Mouse (Mus musculus): ENCODE measurements at regions not wholly inside any gene's neighbourhood (a gene's known extent, or its start where the extent isn't known, plus 50 kb on each side); places are given as distances from the start of the nearest gene placed in this dataset.
"Not testable (repeated sequence)": the region's sequence is repeated elsewhere in the genome, so short reads cannot be mapped to it uniquely, and the experiment has no call there.

GRCm38 (mm10) chr9:23651300-23651699 is 428.4 kb downstream of the Bmper start:
- intact Hi-C loops (cut with DNase I), result no loop called here
- no peak for DNase-seq (ENCODE audit: low spot score in 2 of 2)

DNA sequence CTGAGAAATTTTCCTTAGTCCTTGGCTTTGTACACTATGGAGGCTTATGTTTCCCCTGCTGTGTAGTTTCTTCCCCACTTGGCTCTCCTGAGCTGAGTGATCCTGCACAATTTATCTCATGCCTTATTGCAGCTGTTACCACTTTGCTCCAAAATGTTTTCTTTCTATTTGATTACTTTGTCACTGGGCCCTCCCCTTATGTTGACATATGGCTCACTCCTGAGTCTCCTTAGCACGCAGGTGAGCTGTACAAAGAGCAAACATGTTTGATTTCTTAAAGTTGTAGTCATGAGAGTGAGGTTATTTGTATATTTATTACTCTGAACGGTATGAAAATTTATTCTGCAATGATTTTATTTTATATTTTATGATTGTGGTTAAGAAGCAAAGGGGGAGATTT is 430.2 kb downstream of the Bmper start:
- DNase-seq (ENCODE audit: low spot score in 2 of 2), result no peak
- intact Hi-C loops (cut with DNase I), result no loop called here

GRCm38 (mm10) chr9:23654777-23655176 is 431.9 kb downstream of the Bmper start:
- DNase-seq (ENCODE audit: low spot score in 2 of 2), result no peak
- intact Hi-C loops (cut with DNase I), result no loop called here

GRCm38 (mm10) chr9:23665960-23666359 is 431.8 kb upstream of the Npsr1 start:
- intact Hi-C loops (cut with DNase I), result no loop called here
- DNase-seq (ENCODE audit: low spot score in 2 of 2), result no peak

DNA sequence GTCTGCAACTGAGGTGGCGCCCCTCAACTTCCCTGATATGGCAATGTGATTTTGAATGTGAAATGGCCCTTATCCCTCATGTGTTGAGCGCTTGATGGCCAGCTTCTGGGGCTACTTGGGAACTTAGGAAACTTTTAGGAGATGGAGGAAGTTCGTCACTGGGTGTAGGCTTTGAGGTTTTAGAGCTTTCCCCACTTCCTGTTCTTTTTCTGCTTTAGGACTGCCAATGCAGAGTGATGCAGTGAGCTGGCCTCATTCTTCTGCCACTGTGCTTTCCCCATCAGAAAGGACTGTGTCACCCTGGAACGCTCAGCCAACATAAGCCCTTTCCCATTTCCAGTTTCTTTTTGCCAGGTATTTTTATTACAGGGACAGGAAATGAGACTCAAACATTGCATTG is 428.6 kb upstream of the Npsr1 start:
- intact Hi-C loops (cut with DNase I), result no loop called here
- DNase-seq (ENCODE audit: low spot score in 2 of 2), result no peak

- no peak for DNase-seq (ENCODE audit: low spot score in 2 of 2)
- intact Hi-C loops (cut with DNase I), result no loop called here
These were observed 427.2 kb upstream of the Npsr1 start for GRCm38 (mm10) chr9:23670642-23671041.

GRCm38 (mm10) chr9:23673347-23673860 is 424.4 kb upstream of the Npsr1 start:
- intact Hi-C loops (cut with DNase I), result no loop called here
- DNase-seq (ENCODE audit: low spot score in 2 of 2), result no peak

GRCm38 (mm10) chr9:23674833-23675232 is 423.0 kb upstream of the Npsr1 start:
- no peak for DNase-seq (ENCODE audit: low spot score in 2 of 2)
- intact Hi-C loops (cut with DNase I), result no loop called here

DNA sequence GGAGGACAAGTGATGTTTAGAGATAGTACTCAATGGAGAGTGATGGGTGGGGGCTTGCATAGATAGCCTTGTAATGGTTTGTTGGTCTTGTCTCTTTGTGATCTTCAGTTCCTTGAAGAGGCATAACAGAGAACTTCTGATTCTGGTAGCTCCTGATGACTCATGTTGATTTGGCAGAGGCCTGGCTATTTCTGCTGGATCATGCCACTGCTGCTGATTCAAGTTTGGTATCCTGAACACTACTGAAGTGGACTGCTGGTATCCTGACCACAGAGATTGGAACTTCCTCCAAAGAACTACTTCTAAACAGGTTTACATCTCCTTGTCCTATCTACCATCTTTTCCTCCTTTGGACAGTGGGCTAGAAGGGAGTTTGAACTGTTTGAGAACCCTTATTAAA is 408.3 kb upstream of the Npsr1 start:
- intact Hi-C loops (cut with DNase I), result no loop called here
- DNase-seq (ENCODE audit: low spot score in 2 of 2), result no peak

DNA sequence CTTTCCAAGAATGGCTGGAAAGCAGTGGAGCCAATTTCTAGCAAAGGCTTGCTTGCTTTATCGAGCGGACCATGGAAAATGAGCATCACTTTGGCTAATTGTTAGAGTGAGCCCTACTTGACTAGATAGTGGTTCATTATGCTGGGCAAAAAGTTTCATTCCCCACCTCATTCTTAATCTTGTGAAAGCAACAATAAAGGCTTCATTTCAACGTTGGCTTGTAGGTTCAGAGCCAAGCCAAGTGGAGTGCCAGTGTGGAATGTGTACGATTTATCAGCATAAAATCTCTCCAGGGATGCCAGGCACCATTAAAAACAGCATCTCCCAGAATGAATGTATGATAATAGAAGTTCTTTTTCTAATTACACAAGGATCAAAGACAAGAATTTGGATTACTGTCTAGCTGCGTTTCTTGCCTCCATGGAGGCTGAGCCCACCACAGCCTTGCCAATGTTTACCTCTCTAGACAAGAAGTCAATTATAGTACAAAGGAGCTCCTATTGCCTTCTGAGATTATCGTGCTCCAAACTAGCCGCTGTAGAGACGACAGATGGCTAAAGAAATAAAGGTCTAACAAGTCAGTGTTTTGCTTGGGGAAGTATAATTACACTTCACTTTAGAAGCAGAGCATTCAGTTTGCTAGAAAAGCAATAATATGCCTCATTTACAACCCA is 404.9 kb upstream of the Npsr1 start:
- intact Hi-C loops (cut with DNase I), result no loop called here
- no peak for DNase-seq (ENCODE audit: low spot score in 2 of 2)

GRCm38 (mm10) chr9:23693442-23693829 is 404.4 kb upstream of the Npsr1 start:
- intact Hi-C loops (cut with DNase I), result no loop called here
- DNase-seq (ENCODE audit: low spot score in 2 of 2), result no peak

DNA sequence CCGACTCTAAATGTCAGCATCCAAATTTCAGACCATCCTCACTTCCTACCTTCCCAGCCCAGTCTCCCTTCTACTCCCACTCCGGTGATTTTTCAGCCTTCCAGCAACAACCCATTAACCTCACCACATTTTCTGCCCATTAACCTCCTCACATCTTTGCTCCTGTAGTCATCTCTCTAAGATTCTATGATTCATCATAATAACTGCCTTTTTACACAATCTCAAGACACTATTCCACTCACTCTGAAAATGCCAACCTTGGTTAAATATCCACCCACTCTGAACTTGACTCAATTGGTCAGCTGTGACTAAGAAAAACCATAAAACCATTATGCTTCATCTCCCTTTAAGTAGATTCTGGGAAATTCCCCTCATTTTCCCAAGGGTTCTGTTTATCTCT is 403.3 kb upstream of the Npsr1 start:
- DNase-seq (ENCODE audit: low spot score in 2 of 2), result no peak
- intact Hi-C loops (cut with DNase I), result no loop called here

GRCm38 (mm10) chr9:23700567-23700966 is 397.2 kb upstream of the Npsr1 start:
- no peak for DNase-seq (ENCODE audit: low spot score in 2 of 2)
- intact Hi-C loops (cut with DNase I), result no loop called here

GRCm38 (mm10) chr9:23717584-23717983 is 380.2 kb upstream of the Npsr1 start:
- intact Hi-C loops (cut with DNase I); DNase-seq (ENCODE audit: low spot score in 2 of 2): not testable (repeated sequence)

DNA sequence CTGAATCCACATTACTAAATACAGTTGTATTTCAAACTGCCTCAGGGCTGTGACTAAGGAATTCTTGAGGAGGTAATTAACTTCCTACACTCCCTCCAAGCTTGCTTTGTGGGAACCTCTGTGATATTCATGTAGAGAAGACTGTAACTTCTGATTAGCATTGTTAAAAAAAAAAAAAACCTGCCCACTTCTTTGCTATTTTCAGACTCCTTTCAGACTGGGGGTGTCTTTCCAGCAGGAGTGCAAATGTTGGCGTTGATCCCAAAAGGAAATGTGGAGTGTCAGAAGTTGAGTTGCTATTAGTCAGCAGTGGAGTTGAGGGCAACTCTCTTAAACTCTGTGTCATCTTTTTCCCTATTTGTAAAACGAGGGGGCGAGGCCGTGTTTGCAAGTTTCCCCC is 369.0 kb upstream of the Npsr1 start:
- peak; percentile 12 to 30 for DNase-seq (ENCODE audit: low spot score in 2 of 2)
- intact Hi-C loops (cut with DNase I), result loop anchor here (10.0 kb wide), 1 partner anchor 234 kb away; no protein-coding TSS in a partner anchor

GRCm38 (mm10) chr9:23752478-23752877 is 345.3 kb upstream of the Npsr1 start:
- DNase-seq (ENCODE audit: low spot score in 2 of 2), result peak; percentile 9 to 14
- intact Hi-C loops (cut with DNase I), result no loop called here

- DNase-seq (ENCODE audit: low spot score in 2 of 2), result no peak
- intact Hi-C loops (cut with DNase I), result no loop called here
These were observed 311.1 kb upstream of the Npsr1 start for GRCm38 (mm10) chr9:23786660-23787059.
